Mouse (Mus musculus): ENCODE data around the gene Lipt2. TPM values are rescaled to one million over a fixed set of nuclear protein-coding genes. Genes with fewer than 3 reads are reported as not detected.

Gene Lipt2
- polyA plus RNA-seq, 1 experiment from 2014 or later, result 18.7 TPM

DNA sequence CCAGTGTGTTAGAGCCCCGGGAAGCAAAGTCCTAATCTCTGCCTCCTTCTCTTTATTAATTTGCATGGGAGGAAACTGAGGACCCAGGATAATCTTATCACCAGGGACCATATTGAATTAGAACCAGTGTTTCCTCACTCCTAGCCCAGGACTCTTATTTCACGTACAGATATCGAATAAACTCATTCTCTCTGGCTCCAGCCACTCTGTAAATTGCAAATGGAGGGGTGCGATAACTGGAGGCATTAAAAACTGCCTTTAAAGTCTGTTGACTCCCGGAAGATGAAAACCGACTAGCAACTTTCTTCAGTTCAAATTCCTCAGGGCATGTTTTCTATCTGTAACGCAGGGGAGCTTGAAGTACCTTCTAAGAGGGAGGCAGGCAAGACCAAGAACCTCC is 20.3 kb downstream of the Lipt2 start:
- H3K4me1 ChIP-seq (ENCODE audit: control insufficient read depth, insufficient read depth, low read length), result peaks cover 7% of the 10 kb centered on the region; the same call in 1 of the 2 replicates
- ATAC-seq (ENCODE audit: low FRiP score), result no peak
- peak overlapping the region; percentile 49; the same call in 1 of the 2 replicates for H3K4me2 ChIP-seq
- no peaks in the 10 kb centered on the region for H3K36me3 ChIP-seq (ENCODE audit: control insufficient read depth, insufficient read depth, low read length)
- H3K27me3 ChIP-seq (ENCODE audit: control insufficient read depth, insufficient read depth, low read length), result peaks cover 37% of the 10 kb centered on the region
- no peak overlapping the region for H3K27ac ChIP-seq (ENCODE audit: low read depth, low read length)
- no peaks in the 10 kb centered on the region for H3K9me3 ChIP-seq (ENCODE audit: control insufficient read depth, low read length)
- H3K9ac ChIP-seq (ENCODE audit: low read length), result no peak overlapping the region
- no peak overlapping the region for H3K4me3 ChIP-seq (ENCODE audit: low read depth, low read length)
- DNase-seq (ENCODE audit: low spot score, missing footprints), result no peak
- WGBS, result 63% methylated on average over 7 of the region's 7 CpGs

DNA sequence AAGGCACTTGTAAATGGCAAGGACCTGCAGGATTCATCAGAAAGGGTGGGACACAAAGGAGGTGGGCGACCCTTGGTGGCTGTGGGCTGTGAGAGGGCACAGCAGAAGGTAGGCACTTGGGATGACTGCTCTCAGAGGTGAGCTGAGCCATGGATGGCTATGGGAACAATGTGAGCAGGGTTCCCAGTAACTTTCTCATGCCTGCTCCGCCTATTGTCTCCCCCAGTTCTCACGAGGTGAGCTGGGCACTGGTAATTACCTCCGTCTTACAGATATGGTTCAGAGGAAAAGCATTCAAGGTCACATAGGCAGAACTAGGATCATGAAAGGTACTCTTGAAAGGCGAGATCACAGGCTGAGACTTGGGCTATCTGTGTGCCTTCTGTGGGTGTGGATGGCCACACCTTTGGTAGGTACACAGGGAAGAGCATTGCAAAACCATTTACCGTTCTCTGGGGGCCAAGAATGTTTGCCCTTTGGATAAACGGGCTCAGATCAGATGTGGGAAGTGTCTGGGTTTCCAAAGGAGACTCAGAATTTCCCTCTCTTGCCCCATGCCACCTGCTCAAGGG is 20.8 kb downstream of the Lipt2 start:
- no peaks in the 10 kb centered on the region for H3K9me3 ChIP-seq (ENCODE audit: control insufficient read depth, low read length)
- DNase-seq (ENCODE audit: low spot score, missing footprints) (peak; percentile 80), ATAC-seq (ENCODE audit: low FRiP score) (no peak)
- no peak overlapping the region for H3K4me2 ChIP-seq
- peaks cover 37% of the 10 kb centered on the region for H3K27me3 ChIP-seq (ENCODE audit: control insufficient read depth, insufficient read depth, low read length)
- no peak overlapping the region for H3K9ac ChIP-seq (ENCODE audit: low read length)
- H3K4me1 ChIP-seq (ENCODE audit: control insufficient read depth, insufficient read depth, low read length), result peaks cover 7% of the 10 kb centered on the region; the same call in 1 of the 2 replicates
- H3K4me3 ChIP-seq (ENCODE audit: low read depth, low read length), result no peak overlapping the region
- no peak overlapping the region for H3K27ac ChIP-seq (ENCODE audit: low read depth, low read length)
- H3K36me3 ChIP-seq (ENCODE audit: control insufficient read depth, insufficient read depth, low read length), result no peaks in the 10 kb centered on the region
- 79% methylated on average over 7 of the region's 7 CpGs for WGBS

DNA sequence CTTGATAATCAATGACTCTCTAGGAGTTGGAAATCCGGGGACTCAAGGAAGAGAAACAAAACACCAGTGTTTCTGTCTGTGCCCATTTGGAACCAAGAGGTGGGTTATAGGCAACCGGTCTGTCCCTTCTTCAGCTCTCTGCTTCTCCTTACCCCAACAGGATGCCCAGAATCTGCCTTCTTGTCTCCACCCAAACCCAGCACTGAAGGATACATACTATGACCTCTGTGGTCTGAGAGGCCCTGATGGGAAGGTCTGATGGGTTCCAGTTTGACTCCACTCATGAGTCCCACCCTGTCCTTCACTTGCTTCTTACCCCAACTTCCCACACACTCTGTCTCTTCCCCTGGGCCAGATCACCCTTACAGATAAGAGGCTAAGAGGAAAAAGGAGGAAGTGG is 22.1 kb downstream of the Lipt2 start:
- Histone ChIP-seq H3K4me1 (ENCODE audit: control insufficient read depth, insufficient read depth, low read length) (peaks cover 7% of the 10 kb centered on the region; the same call in 1 of the 2 replicates), H3K27me3 (ENCODE audit: control insufficient read depth, insufficient read depth, low read length) (peaks cover 35% of the 10 kb centered on the region), H3K36me3 (ENCODE audit: control insufficient read depth, insufficient read depth, low read length) (no peaks in the 10 kb centered on the region), H3K4me2 (no peak overlapping the region), H3K27ac (ENCODE audit: low read depth, low read length) (no peak overlapping the region), H3K9ac (ENCODE audit: low read length) (no peak overlapping the region), H3K4me3 (ENCODE audit: low read depth, low read length) (no peak overlapping the region), H3K9me3 (ENCODE audit: control insufficient read depth, low read length) (no peaks in the 10 kb centered on the region)
- ATAC-seq (ENCODE audit: low FRiP score) (no peak), DNase-seq (ENCODE audit: low spot score, missing footprints) (peak; percentile 61)
- 88% methylated on average over 2 of the region's 2 CpGs for WGBS

DNA sequence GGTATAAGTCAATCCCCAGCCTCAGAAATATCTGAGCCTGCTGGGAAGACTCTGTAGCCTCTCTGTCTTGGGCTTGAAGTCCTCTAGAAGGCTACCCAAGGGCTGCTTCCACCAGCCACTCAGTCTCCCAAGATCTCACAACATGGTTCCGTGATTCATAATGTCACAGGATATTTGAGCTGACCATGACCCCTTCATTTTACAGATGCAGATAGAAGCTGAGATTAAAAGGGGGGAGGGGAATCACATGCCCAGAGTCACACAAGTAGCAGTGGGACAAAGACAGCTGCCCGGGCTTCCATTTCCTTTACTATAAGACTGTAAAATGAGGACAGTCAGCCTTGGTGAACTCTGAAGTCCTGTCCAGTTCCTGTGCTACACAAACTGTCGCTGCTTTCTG is 22.5 kb downstream of the Lipt2 start:
- Histone ChIP-seq H3K4me1 (ENCODE audit: control insufficient read depth, insufficient read depth, low read length) (peaks cover 7% of the 10 kb centered on the region; the same call in 1 of the 2 replicates), H3K9me3 (ENCODE audit: control insufficient read depth, low read length) (no peaks in the 10 kb centered on the region), H3K27ac (ENCODE audit: low read depth, low read length) (no peak overlapping the region), H3K36me3 (ENCODE audit: control insufficient read depth, insufficient read depth, low read length) (no peaks in the 10 kb centered on the region), H3K27me3 (ENCODE audit: control insufficient read depth, insufficient read depth, low read length) (peaks cover 35% of the 10 kb centered on the region), H3K4me3 (ENCODE audit: low read depth, low read length) (no peak overlapping the region), H3K9ac (ENCODE audit: low read length) (no peak overlapping the region), H3K4me2 (no peak overlapping the region)
- peak; percentile 41 for DNase-seq (ENCODE audit: low spot score, missing footprints)
- no peak for ATAC-seq (ENCODE audit: low FRiP score)
- 86% methylated on average over 3 of the region's 3 CpGs for WGBS

DNA sequence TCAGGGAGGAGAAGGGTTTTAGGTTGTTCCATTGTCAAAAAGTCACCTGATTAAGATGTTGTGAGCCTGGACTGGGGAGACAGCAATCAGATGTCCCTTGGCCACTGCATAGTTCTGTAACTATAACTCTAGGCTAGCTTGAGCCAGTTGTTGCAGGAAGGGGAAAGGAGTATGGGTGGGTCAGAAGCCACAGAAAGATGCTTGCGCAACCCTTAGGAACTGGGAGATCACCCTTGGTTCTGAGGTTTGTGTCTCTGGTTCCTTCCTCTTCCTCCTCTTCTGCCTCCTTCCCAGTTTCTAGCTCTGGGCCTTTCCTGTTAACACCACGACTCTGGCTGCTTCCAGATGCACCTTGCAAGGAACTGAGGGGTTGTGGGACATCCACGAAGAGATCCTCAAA is 23.3 kb downstream of the Lipt2 start:
- Histone ChIP-seq H3K9ac (ENCODE audit: low read length) (no peak overlapping the region), H3K4me2 (no peak overlapping the region), H3K9me3 (ENCODE audit: control insufficient read depth, low read length) (no peaks in the 10 kb centered on the region), H3K36me3 (ENCODE audit: control insufficient read depth, insufficient read depth, low read length) (no peaks in the 10 kb centered on the region), H3K4me1 (ENCODE audit: control insufficient read depth, insufficient read depth, low read length) (peaks cover 7% of the 10 kb centered on the region; the same call in 1 of the 2 replicates), H3K27me3 (ENCODE audit: control insufficient read depth, insufficient read depth, low read length) (peaks cover 30% of the 10 kb centered on the region), H3K27ac (ENCODE audit: low read depth, low read length) (no peak overlapping the region), H3K4me3 (ENCODE audit: low read depth, low read length) (no peak overlapping the region)
- no peak for ATAC-seq (ENCODE audit: low FRiP score)
- no peak for DNase-seq (ENCODE audit: low spot score, missing footprints)
- 84% methylated on average over 3 of the region's 3 CpGs for WGBS

DNA sequence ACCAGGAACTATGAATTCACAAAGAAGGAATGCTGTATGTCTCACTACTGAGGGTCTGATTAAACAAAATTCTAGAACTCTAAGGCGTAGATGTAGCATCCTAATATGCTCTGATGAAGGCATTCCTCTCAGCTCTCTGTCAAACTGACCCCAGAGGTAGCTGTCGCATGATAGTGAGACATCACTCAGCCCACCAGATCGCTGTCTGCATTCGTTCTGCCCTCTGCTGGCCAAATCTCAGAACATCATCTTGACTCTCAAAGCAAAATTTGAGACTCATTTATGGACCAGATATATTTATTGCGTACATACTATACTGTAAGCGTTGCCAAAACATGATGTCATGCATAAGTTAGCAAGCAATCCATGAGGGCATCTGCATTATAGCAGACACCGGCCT is 28.5 kb downstream of the Lipt2 start:
- no peak overlapping the region for H3K27ac ChIP-seq (ENCODE audit: low read depth, low read length)
- H3K9ac ChIP-seq (ENCODE audit: low read length), result no peak overlapping the region
- ATAC-seq (ENCODE audit: low FRiP score) (0 out of 2 replicates have a peak, but pooled peaks have one; percentile 27), DNase-seq (ENCODE audit: low spot score, missing footprints) (peak; percentile 93)
- H3K4me3 ChIP-seq (ENCODE audit: low read depth, low read length), result no peak overlapping the region
- H3K4me2 ChIP-seq, result no peak overlapping the region
- H3K4me1 ChIP-seq (ENCODE audit: control insufficient read depth, insufficient read depth, low read length), result no peaks in the 10 kb centered on the region
- H3K36me3 ChIP-seq (ENCODE audit: control insufficient read depth, insufficient read depth, low read length), result no peaks in the 10 kb centered on the region
- H3K9me3 ChIP-seq (ENCODE audit: control insufficient read depth, low read length), result no peaks in the 10 kb centered on the region
- no peaks in the 10 kb centered on the region for H3K27me3 ChIP-seq (ENCODE audit: control insufficient read depth, insufficient read depth, low read length)
- WGBS, result 25% methylated on average over 7 of the region's 7 CpGs

DNA sequence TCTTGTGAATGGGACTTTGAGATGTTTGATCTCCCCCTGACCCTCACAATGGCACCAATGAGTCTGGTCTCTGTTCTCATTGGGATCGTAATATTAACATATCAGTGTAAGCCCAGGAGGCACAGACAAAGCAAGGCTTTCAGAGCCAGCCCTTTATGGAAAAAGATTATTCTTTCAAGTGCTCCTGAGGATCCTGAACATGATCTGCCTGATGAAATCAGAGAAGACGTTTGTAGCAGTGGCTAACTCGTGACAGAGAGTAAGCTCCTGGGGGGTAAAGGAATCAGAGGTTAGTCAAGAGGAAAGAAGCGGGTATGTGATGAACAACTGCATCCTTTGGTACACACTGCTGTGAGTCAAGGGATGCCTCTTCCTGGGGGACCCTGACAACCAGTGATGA is 31.1 kb downstream of the Lipt2 start:
- Histone ChIP-seq H3K4me3 (ENCODE audit: low read depth, low read length) (no peak overlapping the region), H3K4me2 (no peak overlapping the region), H3K9me3 (ENCODE audit: control insufficient read depth, low read length) (no peaks in the 10 kb centered on the region), H3K27me3 (ENCODE audit: control insufficient read depth, insufficient read depth, low read length) (no peaks in the 10 kb centered on the region), H3K36me3 (ENCODE audit: control insufficient read depth, insufficient read depth, low read length) (no peaks in the 10 kb centered on the region), H3K9ac (ENCODE audit: low read length) (no peak overlapping the region), H3K4me1 (ENCODE audit: control insufficient read depth, insufficient read depth, low read length) (no peaks in the 10 kb centered on the region), H3K27ac (ENCODE audit: low read depth, low read length) (no peak overlapping the region)
- 43% methylated on average over 4 of the region's 4 CpGs for WGBS
- ATAC-seq (ENCODE audit: low FRiP score) (no peak), DNase-seq (ENCODE audit: low spot score, missing footprints) (peak; percentile 61)

DNA sequence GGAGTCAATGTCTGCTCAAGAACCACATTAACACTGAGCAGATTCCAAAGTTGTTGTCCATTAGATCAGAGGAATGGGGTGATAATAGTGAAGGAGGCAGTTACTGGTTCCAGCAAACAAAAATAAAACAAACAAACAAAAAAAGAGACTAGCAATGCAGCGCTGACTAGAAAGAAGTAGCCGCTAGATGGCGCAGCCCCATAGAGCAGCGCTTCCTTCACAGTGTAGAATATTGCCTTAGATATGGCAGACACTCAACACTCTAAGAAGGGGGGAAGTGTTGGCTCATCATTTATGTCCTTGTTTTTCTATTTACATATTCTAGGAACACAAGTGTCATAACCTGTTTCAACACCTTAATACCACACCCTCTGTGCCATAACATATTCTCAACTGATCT is 31.7 kb downstream of the Lipt2 start:
- Histone ChIP-seq H3K9me3 (ENCODE audit: control insufficient read depth, low read length) (no peaks in the 10 kb centered on the region), H3K27me3 (ENCODE audit: control insufficient read depth, insufficient read depth, low read length) (no peaks in the 10 kb centered on the region), H3K4me1 (ENCODE audit: control insufficient read depth, insufficient read depth, low read length) (no peaks in the 10 kb centered on the region), H3K9ac (ENCODE audit: low read length) (no peak overlapping the region), H3K4me3 (ENCODE audit: low read depth, low read length) (no peak overlapping the region), H3K27ac (ENCODE audit: low read depth, low read length) (no peak overlapping the region), H3K4me2 (no peak overlapping the region), H3K36me3 (ENCODE audit: control insufficient read depth, insufficient read depth, low read length) (no peaks in the 10 kb centered on the region)
- DNase-seq (ENCODE audit: low spot score, missing footprints) (peak; percentile 90), ATAC-seq (ENCODE audit: low FRiP score) (peak; percentile 59; the same call in 1 of the 2 replicates)
- WGBS, result 9% methylated on average over 4 of the region's 4 CpGs

DNA sequence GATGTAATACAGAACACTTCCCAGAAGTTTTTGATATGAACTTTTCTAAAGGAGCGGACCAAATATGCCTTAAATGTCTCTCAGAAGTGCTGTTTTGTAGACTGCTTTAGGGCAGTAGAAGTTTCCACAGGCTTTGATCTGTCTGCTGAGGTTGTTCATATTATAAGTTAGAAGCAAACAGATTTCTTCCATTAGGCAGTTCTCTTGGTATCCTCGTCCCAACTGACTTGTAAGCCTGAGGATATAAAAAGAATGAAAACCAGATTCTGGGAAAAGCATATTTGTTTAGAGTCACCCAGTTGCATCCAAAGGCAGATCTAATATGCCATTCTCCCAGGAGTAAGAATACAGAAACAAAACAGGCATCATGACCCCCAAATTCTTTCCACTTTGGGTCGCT is 42.1 kb downstream of the Lipt2 start:
- Histone ChIP-seq H3K9ac (ENCODE audit: low read length) (no peak overlapping the region), H3K36me3 (ENCODE audit: control insufficient read depth, insufficient read depth, low read length) (no peaks in the 10 kb centered on the region), H3K4me1 (ENCODE audit: control insufficient read depth, insufficient read depth, low read length) (no peaks in the 10 kb centered on the region), H3K4me2 (no peak overlapping the region), H3K27me3 (ENCODE audit: control insufficient read depth, insufficient read depth, low read length) (no peaks in the 10 kb centered on the region), H3K4me3 (ENCODE audit: low read depth, low read length) (no peak overlapping the region), H3K9me3 (ENCODE audit: control insufficient read depth, low read length) (no peaks in the 10 kb centered on the region), H3K27ac (ENCODE audit: low read depth, low read length) (no peak overlapping the region)
- no peak for ATAC-seq (ENCODE audit: low FRiP score)
- WGBS, result 82% methylated on average over 3 of the region's 3 CpGs
- DNase-seq (ENCODE audit: low spot score, missing footprints), result no peak
